Mouse (Mus musculus) MEL-GATA-1-ER (cell line): ENCODE data around the gene Amotl2.

Source experiments
- DNase-seq: peaks from one replicate; pipeline ENCODE4 v3.0.0-alpha.2; 2012; ENCODE audit warnings: low read depth; ENCODE audit errors: extremely low read depth

The Amotl2 gene

GRCm38 (mm10) chr9:102718676-102719075 lies 2.2 kb downstream of the Amotl2 start:
- no peak for DNase-seq

GRCm38 (mm10) chr9:102719085-102719484 lies 2.6 kb downstream of the Amotl2 start:
- no peak for DNase-seq

DNA sequence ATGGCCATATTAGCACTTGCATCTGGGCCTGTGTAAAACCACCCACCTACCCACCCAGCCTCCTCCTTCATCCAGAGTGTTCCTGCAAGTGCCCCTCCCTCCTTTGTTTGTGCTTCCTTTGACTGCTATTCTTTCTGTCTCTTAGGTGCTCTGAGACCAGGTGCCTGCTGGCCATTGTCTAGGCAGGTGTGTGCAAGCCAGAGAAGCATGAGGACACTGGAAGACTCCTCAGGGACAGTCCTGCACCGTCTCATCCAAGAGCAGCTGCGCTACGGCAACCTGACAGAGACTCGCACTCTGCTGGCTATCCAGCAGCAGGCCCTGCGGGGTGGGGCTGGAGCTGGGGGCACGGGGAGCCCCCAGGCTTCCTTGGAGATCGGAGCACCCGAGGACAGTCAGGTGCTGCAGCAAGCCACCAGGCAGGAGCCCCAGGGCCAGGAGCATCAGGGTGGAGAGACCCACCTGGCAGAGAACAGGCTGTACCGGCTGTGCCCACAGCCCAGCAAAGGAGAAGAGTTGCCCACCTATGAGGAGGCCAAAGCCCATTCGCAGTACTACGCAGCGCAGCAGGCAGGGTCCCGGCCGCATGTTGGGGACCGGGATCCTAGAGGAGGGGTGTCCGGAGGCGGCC lies 3.6 kb downstream of the Amotl2 start:
- DNase-seq, result no peak

DNA sequence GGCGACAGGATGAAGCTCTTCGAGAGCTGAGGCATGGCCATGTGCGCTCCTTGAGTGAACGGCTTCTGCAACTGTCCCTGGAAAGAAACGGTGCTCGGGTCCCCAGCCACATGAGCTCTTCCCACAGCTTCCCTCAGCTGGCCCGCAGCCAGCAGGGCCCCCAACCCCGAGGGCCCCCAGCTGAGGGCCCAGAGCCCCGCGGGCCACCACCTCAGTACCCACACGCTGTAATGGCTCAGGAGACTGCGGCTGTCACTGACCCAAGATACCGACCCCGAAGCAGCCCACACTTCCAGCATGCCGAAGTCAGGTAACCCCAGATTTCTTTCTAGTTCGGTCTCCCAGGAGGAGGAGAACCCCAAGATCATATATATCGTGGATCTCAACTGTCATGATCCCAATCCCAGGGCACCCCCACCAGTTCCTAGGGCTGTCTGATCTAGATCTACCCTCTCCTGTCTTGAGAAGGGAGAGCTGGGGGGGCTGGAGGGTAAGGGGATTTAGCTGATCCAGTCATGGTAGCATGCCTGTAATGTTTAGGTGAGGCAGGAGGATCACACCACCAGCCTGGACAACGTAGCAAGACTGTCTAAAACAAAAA lies 4.2 kb downstream of the Amotl2 start:
- DNase-seq, result no peak

GRCm38 (mm10) chr9:102721406-102721978 lies 5.0 kb downstream of the Amotl2 start:
- DNase-seq, result no peak

DNA sequence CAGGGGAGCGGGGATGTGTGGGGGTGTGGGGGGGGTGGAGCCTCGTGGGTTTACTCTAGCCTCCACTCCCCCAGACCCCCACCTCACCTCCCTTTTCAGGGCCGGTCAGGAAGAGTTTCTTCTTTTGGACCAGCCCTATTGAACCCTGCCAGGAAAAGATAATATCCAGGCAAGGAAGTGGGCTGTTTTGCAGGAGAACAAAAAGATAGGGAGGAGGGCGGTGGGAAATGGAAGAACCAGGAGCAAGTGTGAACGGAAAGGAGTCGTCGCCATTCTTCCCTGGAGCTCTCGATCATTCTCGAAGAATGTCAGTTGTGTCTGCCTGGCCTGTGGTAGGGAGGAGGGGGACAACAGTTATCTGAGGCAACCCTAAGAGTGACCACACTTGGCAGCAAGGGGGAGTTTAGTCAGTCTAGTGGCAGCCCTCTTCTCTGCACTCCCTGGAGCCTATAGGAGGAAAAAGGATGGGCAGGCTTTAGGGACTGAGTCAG lies 5.6 kb downstream of the Amotl2 start:
- DNase-seq, result no peak

DNA sequence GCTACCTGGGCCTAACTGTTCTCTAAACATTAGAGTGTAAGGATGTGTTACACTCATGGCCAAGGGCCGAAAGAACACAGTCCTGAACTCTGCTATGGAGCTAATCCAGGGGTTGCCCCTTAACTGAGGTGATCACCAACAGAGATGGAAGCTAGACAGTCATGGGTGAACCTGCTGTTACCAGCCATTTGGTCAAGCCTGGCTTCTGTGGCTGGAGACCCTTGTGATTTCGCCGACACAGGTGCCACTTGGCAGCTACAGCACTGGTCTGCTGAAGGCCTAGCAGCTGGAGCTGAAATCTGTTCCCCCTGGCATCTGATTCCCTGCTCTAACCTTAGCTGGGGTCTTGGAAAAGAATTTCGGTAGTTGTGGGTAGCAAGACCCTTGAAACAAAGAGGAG lies 6.3 kb downstream of the Amotl2 start:
- no peak for DNase-seq

- DNase-seq, result no peak
Observed at GRCm38 (mm10) chr9:102723241-102723709, 6.8 kb downstream of the Amotl2 start.

DNA sequence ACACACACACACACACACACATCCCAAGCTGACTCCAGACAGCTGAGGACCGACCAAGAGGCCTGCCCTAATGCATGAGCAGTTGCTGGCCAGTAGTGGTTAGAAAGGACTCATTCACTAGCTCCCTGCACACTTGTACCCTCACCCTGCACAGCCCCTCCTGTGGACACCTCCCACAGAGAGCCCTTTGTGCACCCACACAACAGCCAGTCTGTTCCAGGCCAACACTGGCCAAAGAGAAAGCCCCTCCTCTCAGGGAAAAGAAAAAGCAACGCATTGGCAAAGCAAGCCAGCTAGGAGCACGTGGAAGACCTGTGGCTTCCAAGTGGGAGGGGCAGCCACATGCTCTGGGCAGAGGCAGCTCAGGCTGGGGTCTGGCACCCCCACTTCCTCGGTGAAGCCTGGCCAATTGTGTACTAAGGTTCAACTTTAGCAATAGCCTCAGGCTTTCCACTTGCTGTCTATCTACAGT lies 7.6 kb downstream of the Amotl2 start:
- DNase-seq, result no peak

GRCm38 (mm10) chr9:102724942-102725341 lies 8.5 kb downstream of the Amotl2 start:
- no peak for DNase-seq

- DNase-seq, result no peak
Observed at GRCm38 (mm10) chr9:102725958-102726654, 9.6 kb downstream of the Amotl2 start.

- no peak for DNase-seq
Observed at GRCm38 (mm10) chr9:102726811-102727210, 10.3 kb downstream of the Amotl2 start.

DNA sequence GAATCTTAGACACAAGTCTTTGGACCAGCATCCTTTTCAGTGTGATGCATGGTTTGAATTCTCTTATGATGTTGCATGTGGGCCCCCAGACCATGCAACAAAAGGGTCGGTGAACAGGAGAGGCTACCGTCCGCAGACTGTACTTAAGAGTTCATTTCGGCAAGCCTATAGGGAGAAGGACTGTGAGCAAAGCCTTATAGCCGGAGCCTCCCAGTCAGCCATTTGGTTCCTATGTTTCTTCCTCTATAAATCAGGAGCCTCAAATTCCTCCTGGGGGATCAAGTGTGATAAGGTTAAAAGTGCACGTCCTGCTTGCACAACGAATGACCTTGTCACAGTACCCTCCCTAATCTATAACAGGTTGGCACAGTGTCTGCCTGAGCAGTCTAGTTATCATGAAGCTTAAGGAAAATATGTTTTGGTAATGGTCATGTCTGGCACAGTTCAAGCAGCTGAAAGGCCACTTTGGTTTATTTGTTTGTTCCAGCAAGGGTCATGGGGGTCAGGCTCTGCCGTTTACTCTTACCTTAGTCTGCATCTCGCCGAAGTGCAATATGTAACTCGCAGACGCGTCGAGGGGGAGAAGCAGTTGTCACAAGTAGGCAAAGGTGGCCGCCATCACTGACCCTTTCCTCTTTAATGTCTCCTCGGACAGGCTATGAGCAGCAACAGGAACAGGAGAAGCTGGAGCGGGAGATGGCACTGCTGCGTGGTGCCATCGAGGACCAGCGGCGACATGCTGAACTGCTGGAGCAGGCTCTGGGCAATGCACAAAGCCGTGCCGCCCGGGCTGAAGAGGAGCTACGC lies 11.4 kb downstream of the Amotl2 start:
- DNase-seq, result no peak

GRCm38 (mm10) chr9:102728469-102728747 lies 11.9 kb downstream of the Amotl2 start:
- DNase-seq, result no peak

DNA sequence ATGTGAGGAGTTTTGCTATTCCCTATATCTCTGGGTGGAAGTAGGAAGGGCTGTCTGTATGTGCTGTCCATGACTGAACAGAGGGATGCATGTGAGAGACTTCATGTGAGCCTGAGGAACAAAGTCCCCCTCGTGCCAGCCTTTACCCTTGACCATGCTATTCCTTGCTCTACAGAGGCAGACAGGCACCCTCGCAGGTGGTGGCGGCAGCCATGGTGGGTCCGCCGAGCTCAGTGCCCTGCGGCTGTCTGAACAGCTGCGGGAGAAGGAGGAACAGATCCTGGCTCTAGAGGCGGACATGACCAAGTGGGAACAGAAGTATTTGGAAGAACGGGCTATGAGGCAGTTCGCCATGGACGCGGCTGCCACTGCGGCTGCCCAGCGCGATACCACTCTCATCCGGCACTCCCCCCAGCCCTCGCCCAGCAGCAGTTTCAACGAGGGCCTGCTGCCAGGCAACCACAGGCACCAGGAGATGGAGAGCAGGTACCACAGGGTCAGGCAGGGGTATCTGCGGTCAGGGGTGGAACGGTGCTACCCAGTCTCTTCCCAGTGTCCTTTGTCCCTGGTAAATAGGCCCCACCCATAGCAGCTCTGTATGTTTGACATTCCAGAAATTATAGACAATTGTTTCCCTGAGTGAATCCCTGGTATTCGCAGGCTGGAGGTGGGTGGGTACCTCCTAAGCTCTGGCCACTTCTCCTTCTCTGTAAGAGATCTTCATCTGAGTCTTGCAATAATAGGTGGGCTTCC lies 12.8 kb downstream of the Amotl2 start:
- DNase-seq, result no peak

- DNase-seq, result no peak
Observed at GRCm38 (mm10) chr9:102729876-102730413, 13.5 kb downstream of the Amotl2 start.

DNA sequence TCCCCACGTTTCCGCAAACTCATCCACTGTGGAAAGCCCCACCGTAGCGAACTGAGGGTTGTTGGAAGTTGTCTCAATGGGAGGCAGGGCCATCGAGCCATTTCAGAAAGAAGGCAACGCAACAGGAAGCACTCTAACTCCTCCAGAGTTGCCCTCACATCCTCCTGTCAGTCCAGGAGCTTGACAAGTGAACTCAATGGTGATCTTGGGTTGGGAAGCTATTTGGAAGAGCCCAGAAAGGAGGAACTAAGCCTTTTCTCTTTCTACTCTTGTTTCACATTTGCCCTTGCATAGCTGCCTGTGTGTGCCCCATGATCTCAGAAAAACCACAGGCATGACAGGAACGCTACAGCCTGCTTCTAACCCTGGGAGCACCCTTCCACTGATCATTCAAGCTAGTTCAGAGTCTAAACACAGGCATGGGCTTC lies 14.6 kb downstream of the Amotl2 start:
- DNase-seq, result no peak

DNA sequence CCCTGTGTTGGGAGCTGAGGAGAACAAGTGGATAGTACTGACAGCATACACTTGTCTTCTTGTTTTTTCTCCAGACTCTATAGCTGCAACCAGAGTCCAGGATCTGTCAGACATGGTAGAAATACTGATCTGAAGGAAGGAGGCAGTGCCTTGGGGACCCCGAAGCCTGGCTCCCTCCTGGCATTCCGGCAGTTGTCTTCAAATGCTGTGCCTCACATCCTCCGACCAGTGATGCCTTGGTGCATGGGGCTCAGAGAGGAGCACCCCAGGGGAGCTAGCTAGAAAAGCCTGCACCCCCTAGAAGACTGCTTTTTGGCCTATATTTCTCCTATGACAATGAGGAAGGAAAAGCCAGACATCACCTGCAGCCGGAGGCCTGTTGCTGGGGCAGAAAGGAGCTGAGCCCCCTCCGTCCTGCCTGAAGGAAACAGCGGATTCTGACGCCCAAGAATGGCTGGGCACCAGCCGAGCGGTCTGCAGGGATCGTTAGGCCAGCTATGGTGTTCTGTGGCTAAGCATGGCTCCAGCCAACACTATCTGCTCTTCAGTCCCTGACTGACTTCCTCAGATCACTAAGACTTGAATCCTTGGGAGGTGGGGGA lies 15.2 kb downstream of the Amotl2 start:
- no peak for DNase-seq

GRCm38 (mm10) chr9:102732326-102732865 lies 15.9 kb downstream of the Amotl2 start:
- DNase-seq, result no peak

- DNase-seq, result no peak
Observed at GRCm38 (mm10) chr9:102733459-102733858, 17.0 kb downstream of the Amotl2 start.
